Comparison of ENCODE assay signal across 8 mouse cellular contexts in the genomic region with DNA sequence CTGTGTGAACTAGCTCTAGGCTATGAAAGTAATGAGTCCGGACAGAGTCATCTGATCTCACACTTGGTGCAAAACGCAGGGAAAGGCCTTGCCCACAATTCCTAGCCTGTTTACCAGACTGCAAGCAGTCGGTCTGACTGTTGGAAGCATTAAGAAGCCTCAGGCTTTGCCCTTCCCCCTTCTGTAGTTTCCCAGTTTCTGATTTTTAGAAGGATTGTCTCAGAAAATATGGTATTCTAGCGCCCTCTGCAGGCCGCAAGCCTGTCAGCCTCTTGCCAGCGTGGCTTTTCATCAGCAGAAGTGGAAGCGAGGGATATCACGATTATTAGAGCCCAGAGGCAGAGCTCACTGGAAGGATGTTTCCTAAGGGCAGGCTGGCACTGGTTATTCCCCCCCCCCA.
DNase-seq lines count a peak whose midpoint lies in the region; ATAC-seq lines count a peak whose summit lies in the region.

No protein-coding gene starts in this region.

- no peak overlapping the region for H3K27ac ChIP-seq in hindbrain, embryonic 11.5 days (ENCODE audit: low read depth, low read length)

- 4% methylated on average over 8 of the region's 8 CpGs for WGBS in hindbrain, embryonic 11.5 days

- no peak overlapping the region for H3K4me2 ChIP-seq in hindbrain, embryonic 11.5 days (replicated peaks; ENCODE audit: low read depth, low read length)

- no peaks in the 10 kb centered on the region for H3K4me1 ChIP-seq in hindbrain, embryonic 11.5 days (replicated peaks; ENCODE audit: control insufficient read depth, insufficient read depth, low read length)

- H3K27me3 ChIP-seq in hindbrain, embryonic 11.5 days (ENCODE audit: control insufficient read depth, insufficient read depth, low read length) = no peaks in the 10 kb centered on the region

- DNase-seq in NIH3T3 (ENCODE audit: low read depth) = peak; percentile 97
- peak; percentile 79 for DNase-seq in cerebellum, adult 9-10 months
- peak; percentile 88 for DNase-seq in hindbrain, embryonic 11.5 days (ENCODE audit: low spot score)
- DNase-seq in layer of hippocampus, adult 9-10 months (ENCODE audit: low spot score) = peak; percentile 80
- DNase-seq in lung, postnatal 14 days = peak; percentile 89
- DNase-seq in retina, embryonic 14.5 days (ENCODE audit: low spot score) = peak; percentile 90
- peak; percentile 72 to 80 for DNase-seq in urinary bladder, adult 18-20 months (ENCODE audit: low spot score in 2 of 2)

- no peak overlapping the region for H3K4me3 ChIP-seq in hindbrain, embryonic 11.5 days (ENCODE audit: low read depth, low read length)

- no peaks in the 10 kb centered on the region for H3K36me3 ChIP-seq in hindbrain, embryonic 11.5 days (ENCODE audit: control insufficient read depth, insufficient read depth, low read length)

- ATAC-seq in frontal cortex, adult (ENCODE audit: low TSS enrichment) = peak; percentile 73
- no peak for ATAC-seq in hindbrain, embryonic 11.5 days (ENCODE audit: low FRiP score)

- no peaks in the 10 kb centered on the region for H3K9me3 ChIP-seq in hindbrain, embryonic 11.5 days (ENCODE audit: control insufficient read depth, low read length)

- no peak overlapping the region for H3K9ac ChIP-seq in hindbrain, embryonic 11.5 days (ENCODE audit: low read depth, low read length)
